Mouse (Mus musculus): Measurements from ENCODE around the gene Pnliprp1.

- TF ChIP-seq POLR2A (IDR thresholded peaks at IDR 0.05; ENCODE audit: borderline replicate concordance, extremely low read depth, insufficient read depth, insufficient read length, poor library complexity, severe bottlenecking), result no peak
- no peak for TF ChIP-seq CTCF (IDR thresholded peaks at IDR 0.05; ENCODE audit: borderline replicate concordance, extremely low read depth, insufficient read depth, insufficient read length)
Observed at GRCm38 (mm10) chr19:58758871-58759270, 30.2 kb downstream of the Pnliprp1 start.
